Mouse (Mus musculus) CD4-positive, CD25-positive, alpha-beta regulatory T cell, adult 2 months (primary cell): ENCODE results near the gene Ctnna2.

Experiments used
- DNase-seq: peaks from one replicate; pipeline ENCODE4 v3.0.0-alpha.2; 2012; ENCODE audit warnings: low read depth, low spot score

Gene Ctnna2

GRCm38 (mm10) chr6:77175764-77176163 is 803.7 kb downstream of the Ctnna2 start:
- DNase-seq: no peak

GRCm38 (mm10) chr6:77157028-77157427 is 822.5 kb downstream of the Ctnna2 start:
- DNase-seq: no peak

GRCm38 (mm10) chr6:77139306-77139920 is 840.1 kb downstream of the Ctnna2 start:
- no peak for DNase-seq

GRCm38 (mm10) chr6:77120926-77121325 is 858.6 kb downstream of the Ctnna2 start:
- DNase-seq: no peak

- DNase-seq: no peak
Observed at GRCm38 (mm10) chr6:77120510-77120909, 859.0 kb downstream of the Ctnna2 start.

- no peak for DNase-seq
Observed at GRCm38 (mm10) chr6:77109095-77109945, 870.2 kb downstream of the Ctnna2 start.

GRCm38 (mm10) chr6:77101047-77101446 is 878.5 kb downstream of the Ctnna2 start:
- no peak for DNase-seq

- no peak for DNase-seq
Observed at GRCm38 (mm10) chr6:77098540-77098939, 881.0 kb downstream of the Ctnna2 start.

GRCm38 (mm10) chr6:77075396-77076376 is 903.8 kb downstream of the Ctnna2 start:
- no peak for DNase-seq

- DNase-seq: no peak
Observed at GRCm38 (mm10) chr6:77069595-77069994, 909.9 kb downstream of the Ctnna2 start.

- DNase-seq: no peak
Observed at GRCm38 (mm10) chr6:77050690-77051089, 928.8 kb downstream of the Ctnna2 start.

GRCm38 (mm10) chr6:77050193-77050592 is 929.3 kb downstream of the Ctnna2 start:
- DNase-seq: no peak

- no peak for DNase-seq
Observed at GRCm38 (mm10) chr6:77047568-77047967, 931.9 kb downstream of the Ctnna2 start.

- no peak for DNase-seq
Observed at GRCm38 (mm10) chr6:77025066-77025465, 954.4 kb downstream of the Ctnna2 start.

- no peak for DNase-seq
Observed at GRCm38 (mm10) chr6:77013194-77013593, 966.3 kb downstream of the Ctnna2 start.

- DNase-seq: no peak
Observed at GRCm38 (mm10) chr6:77011001-77011400, 968.5 kb downstream of the Ctnna2 start.

- no peak for DNase-seq
Observed at GRCm38 (mm10) chr6:76992128-76992527, 987.4 kb downstream of the Ctnna2 start.

- no peak for DNase-seq
Observed at GRCm38 (mm10) chr6:76984773-76985172, 994.7 kb downstream of the Ctnna2 start.

- DNase-seq: no peak
Observed at GRCm38 (mm10) chr6:76981651-76982050, 997.8 kb downstream of the Ctnna2 start.

- no peak for DNase-seq
Observed at GRCm38 (mm10) chr6:76979247-76979850, 1000.1 kb downstream of the Ctnna2 start.

GRCm38 (mm10) chr6:76977817-76978216 is 1001.7 kb downstream of the Ctnna2 start:
- DNase-seq: no peak
